Mouse (Mus musculus) lung, adult 2 months (tissue): ENCODE results near the gene Spry1. TPM values are rescaled to one million over a fixed set of nuclear protein-coding genes. Genes with fewer than 3 reads are reported as not detected.
"Not testable (repeated sequence)": the region's sequence is repeated elsewhere in the genome, so short reads cannot be mapped to it uniquely, and the experiment has no call there.

ENCODE experiments used
- DNase-seq: peaks from one replicate; pipeline ENCODE4 v3.0.0; 2022
- H3K4me1 ChIP-seq: fragments of 200-500 bp; 2 replicates; pipeline ENCODE4 v1.6.1; 2011; ENCODE audit warnings: low read length; ENCODE audit not compliant: control insufficient read depth, insufficient read depth
- H3K4me3 ChIP-seq: fragments of 200-500 bp; replicated peaks from 2 replicates; pipeline ENCODE3; 2011; ENCODE audit warnings: low read depth, mild to moderate bottlenecking, control low read depth, low read length; ENCODE audit errors: extremely low read depth
- CTCF ChIP-seq: fragments of 200-500 bp; IDR thresholded peaks from 2 replicates; pipeline ENCODE4 v1.5.1; 2011; ENCODE audit warnings: mild to moderate bottlenecking, low read length, control low read depth; ENCODE audit not compliant: insufficient read depth
- POLR2A ChIP-seq: fragments of 200-500 bp; IDR thresholded peaks from 2 replicates; pipeline ENCODE4 v1.6.1; 2011; ENCODE audit warnings: low read depth, mild to moderate bottlenecking, control low read depth, low read length, borderline replicate concordance; ENCODE audit errors: extremely low read depth
- WGBS: fragments of 180-500 bp; shearing (Covaris S2); methylation state at CpG from one replicate; pipeline ENCODE4 v1.1.7; 2018; 5-methylcytosine and 5-hydroxymethylcytosine counted together
- polyA plus RNA-seq: library from polyadenylated mRNA; depleted of rRNA; stranded (reverse); fragments of >200 nt; gene quantifications from 2 replicates; pipeline ENCODE4 v1.2.3, GENCODE M21; 2012; rRNA removed

Gene Spry1
- polyA plus RNA-seq = 105 and 124 TPM in 2 replicates

DNA sequence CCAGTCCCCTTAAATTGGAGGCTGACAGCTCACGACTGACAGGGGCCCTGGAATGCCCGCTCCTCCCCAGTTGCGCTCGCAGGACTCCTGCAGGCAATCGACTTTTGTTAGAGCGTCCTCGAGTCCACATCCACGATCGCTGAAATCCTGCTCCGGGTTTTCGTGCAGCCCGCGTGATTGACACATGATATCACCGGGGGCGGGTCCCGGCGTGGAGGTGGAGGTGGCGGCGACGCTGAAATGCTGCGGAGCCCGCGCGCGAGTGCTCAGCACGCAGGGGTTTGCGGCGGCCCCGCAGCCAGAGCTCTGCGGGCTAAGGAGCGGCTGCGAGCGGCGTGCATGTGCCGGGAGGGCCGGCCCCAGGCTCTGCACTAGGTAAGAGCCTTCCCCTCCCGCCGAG is at the start of gene Spry1:
Spry1 (plus strand) TSS at position 258 of the 400 bp plus-strand sequence.
- WGBS = under 1% methylated on average over 38 of the region's 38 CpGs
- Histone ChIP-seq H3K4me3 (peak within 1 kb of the TSS; percentile 73), H3K4me1 (no peaks in the 10 kb centered on the region)
- TF ChIP-seq POLR2A (peak; percentile 79; the same call in 1 of the 2 replicates), CTCF (no peak)
- peak; percentile 98 for DNase-seq

DNA sequence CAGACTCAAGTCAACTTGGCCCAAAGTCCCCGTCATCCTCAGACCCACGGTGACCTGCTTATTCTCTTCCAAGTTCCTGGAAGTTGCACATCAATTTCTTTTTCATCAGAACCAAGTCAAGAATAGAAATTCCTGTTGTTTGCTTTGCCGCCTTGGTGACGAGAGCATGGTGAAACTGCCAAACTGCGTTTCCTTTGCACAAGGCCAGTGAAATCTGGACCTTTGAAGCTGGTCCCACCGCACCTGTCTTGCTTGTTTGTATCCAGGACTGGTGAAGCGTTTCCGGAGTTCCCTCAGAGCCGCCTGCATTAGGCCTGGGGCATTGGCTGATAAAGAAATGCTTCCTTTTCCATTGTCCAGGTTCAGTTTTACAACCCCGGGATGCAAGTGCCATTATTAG is 44.0 kb upstream of the Spry1 start:
- H3K4me3 ChIP-seq = no peak overlapping the region
- 47% methylated on average over 10 of the region's 10 CpGs for WGBS

DNA sequence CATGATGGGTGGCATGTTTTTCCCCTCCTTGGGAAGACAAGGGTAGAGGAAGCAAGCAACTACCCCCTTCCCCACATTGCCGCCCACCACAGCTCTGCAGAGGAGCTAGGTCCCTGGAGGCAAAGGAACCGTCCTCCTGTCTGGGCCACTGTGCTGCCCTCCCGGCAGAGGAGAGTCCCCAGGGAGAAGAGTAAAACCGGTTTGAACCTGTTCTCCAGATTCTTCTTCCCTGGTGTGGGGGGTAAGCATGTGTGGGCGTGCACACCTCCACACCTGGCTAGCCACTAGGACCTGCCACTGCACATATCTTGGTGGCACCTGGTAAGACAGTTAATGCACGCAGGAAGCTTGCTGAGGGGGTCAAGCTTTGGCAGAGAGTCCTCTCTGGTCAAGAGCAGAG is 43.2 kb upstream of the Spry1 start:
- DNase-seq = no peak
- no peaks in the 10 kb centered on the region for H3K4me1 ChIP-seq
- no peak overlapping the region for H3K4me3 ChIP-seq
- WGBS = 66% methylated on average over 6 of the region's 6 CpGs
- TF ChIP-seq CTCF = no peak
- TF ChIP-seq POLR2A = no peak

More for the DNA sequence above, 44.0 kb upstream of the Spry1 start:
- DNase-seq = no peak
- TF ChIP-seq POLR2A = no peak
- TF ChIP-seq CTCF = no peak
- H3K4me1 ChIP-seq = no peaks in the 10 kb centered on the region

DNA sequence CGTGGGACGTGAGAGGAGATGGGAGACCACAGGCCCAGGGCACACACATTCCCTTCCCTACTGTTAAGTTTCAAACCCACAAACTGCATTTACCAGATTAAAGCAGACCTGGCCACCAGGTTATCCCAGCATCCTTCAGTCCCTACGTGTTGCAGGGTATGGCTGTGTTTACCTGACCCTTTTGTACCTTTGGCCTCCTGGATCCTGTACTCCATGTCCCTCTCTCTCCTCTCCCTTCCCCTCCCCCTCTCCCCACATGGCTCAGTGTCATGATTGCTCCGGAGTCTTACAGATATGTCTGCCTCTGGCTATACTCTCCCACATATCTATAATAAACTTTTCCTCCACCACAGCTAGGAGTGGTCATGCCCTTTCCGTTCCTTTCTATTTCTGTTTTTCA is 42.5 kb upstream of the Spry1 start:
- 76% methylated on average over 5 of the region's 5 CpGs for WGBS

DNA sequence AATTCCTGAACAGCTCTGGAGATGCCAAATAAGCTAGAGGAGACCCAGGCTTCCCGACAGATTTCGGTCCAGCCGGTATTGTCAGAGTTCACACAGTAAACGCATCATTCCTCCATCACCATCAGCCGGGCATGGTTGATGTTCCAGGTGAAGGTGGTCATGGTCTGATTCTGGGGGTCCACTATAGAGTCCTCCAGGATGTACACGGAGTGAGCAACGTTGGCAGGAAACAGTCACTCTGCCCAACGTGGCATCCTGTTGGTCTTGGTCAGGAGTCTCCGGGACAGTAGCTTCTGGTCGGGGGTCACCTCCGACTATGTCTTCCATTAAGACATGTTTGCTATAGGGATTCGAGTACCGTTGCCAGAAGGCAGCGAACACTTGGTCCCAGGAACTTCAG is 40.1 kb upstream of the Spry1 start:
- not testable (repeated sequence) for H3K4me1 ChIP-seq, DNase-seq, H3K4me3 ChIP-seq
- WGBS = 82% methylated on average over 14 of the region's 14 CpGs

More for the DNA sequence above, 42.5 kb upstream of the Spry1 start:
- DNase-seq = no peak
- no peaks in the 10 kb centered on the region for H3K4me1 ChIP-seq
- TF ChIP-seq CTCF = no peak
- TF ChIP-seq POLR2A = no peak
- H3K4me3 ChIP-seq = no peak overlapping the region

- 95% methylated on average over 9 of the region's 9 CpGs for WGBS
- no peak for DNase-seq
- Histone ChIP-seq H3K4me3 (no peak overlapping the region), H3K4me1 (peaks cover 5% of the 10 kb centered on the region; the same call in 1 of the 2 replicates)
- TF ChIP-seq CTCF (no peak), POLR2A (no peak)
These were observed 37.4 kb upstream of the Spry1 start for GRCm38 (mm10) chr3:37602356-37602755.

DNA sequence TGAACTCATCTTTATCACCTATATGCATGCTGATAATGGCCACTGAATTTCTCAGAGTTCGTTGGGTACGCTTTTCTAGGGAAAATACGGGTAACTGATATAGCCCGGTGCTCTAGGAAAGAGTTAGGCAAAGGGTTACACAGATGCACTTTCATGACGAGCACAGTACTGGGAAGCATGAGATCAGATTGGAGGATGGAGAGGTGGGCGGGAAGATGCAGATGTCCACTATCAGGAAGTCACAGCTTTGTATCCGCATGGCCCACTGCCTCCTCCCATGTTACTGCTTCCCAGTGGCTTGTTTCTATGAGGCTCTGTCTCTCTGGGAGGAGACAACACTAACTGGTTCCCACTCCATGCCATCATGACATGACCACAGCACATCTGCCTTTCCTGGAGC is 36.9 kb upstream of the Spry1 start:
- 84% methylated on average over 7 of the region's 7 CpGs for WGBS
- peaks cover 5% of the 10 kb centered on the region; the same call in 1 of the 2 replicates for H3K4me1 ChIP-seq
- TF ChIP-seq CTCF (no peak), POLR2A (no peak)
- DNase-seq = no peak
- H3K4me3 ChIP-seq = no peak overlapping the region

- TF ChIP-seq CTCF = no peak
- no peak for TF ChIP-seq POLR2A
- peaks cover 5% of the 10 kb centered on the region; the same call in 1 of the 2 replicates for H3K4me1 ChIP-seq
- no peak overlapping the region for H3K4me3 ChIP-seq
- DNase-seq = no peak
- 79% methylated on average over 3 of the region's 3 CpGs for WGBS
These were observed 36.2 kb upstream of the Spry1 start for GRCm38 (mm10) chr3:37603541-37603940.

DNA sequence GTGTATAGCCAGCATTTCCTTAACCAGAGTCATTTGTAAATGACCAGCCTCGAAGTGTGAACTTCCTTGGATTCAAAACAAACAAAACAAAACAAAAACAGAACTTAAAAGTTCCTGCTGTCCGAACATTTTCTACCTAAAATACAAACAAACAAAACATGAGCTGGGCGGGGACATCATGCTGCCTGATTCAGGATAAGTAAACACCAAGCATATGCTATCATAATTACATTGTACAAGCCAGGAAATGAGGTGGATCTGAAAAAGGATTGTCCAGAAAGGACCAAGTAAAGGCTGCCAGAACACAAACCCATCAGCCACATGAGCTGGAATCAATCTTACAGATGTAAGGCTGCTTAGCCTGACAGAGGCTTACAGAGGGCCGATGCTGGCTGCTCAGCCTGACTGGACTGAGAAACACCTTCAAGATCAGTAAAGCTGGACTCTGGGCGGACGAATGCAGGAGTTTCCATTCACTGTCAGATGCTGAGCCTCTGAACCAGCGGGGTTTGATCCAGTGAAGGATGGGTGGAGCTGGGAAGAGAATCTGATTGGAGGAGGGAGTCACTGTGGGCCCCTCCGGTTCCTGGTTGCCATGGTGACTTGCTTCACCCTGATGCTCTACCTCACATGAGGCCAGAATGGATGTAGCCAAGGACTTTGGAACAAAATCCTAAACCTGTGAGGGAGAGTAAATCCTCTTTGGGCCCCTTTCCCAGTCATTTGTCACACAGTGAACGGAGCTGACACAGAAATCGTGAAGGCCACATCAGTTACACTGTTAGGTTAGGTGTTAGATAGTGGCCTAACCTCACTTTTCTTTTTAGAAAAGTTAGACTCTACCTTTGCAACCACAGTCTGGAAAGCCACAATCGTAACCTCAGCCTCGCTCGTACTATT is 34.5 kb upstream of the Spry1 start:
- H3K4me1 ChIP-seq = peaks cover 5% of the 10 kb centered on the region; the same call in 1 of the 2 replicates
- TF ChIP-seq POLR2A (no peak), CTCF (no peak)
- H3K4me3 ChIP-seq = no peak overlapping the region
- DNase-seq = no peak
- 43% methylated on average over 13 of the region's 13 CpGs for WGBS

DNA sequence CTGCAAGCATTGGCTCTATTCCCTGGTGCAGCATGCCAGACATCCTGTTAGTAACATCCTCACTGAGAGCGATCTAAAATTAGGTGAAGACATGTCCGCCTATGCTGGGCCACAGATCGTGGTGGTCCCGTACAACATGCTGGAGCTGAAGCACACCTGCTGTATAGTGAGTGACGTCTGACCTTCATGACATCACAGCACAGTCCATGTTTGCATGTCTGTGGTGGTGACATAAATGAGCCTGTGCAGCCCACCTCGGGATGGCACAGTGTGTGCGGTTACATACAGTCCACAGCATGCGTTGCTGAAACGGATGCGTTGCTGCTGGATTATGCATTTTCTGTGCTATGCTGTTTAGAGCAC is 33.9 kb upstream of the Spry1 start:
- DNase-seq = no peak
- Histone ChIP-seq H3K4me1 (peaks cover 5% of the 10 kb centered on the region; the same call in 1 of the 2 replicates), H3K4me3 (no peak overlapping the region)
- TF ChIP-seq POLR2A (no peak), CTCF (no peak)
- WGBS = 52% methylated on average over 10 of the region's 10 CpGs
